Mouse (Mus musculus): ENCODE results near the gene Pacs2.

Gene Pacs2

GRCm38 (mm10) chr12:113013604-113014558 is at the start of gene Pacs2:
Gene Pacs2 (plus strand): TSS chr12:113014508.
- peak; percentile 92 for DNase-seq (ENCODE audit: low read depth, low spot score)

- no peak for DNase-seq (ENCODE audit: low read depth, low spot score)
Measured at GRCm38 (mm10) chr12:112965783-112966182, 48.5 kb upstream of the Pacs2 start.

- no peak for DNase-seq (ENCODE audit: low read depth, low spot score)
Measured at GRCm38 (mm10) chr12:112968943-112969342, 45.4 kb upstream of the Pacs2 start.

DNA sequence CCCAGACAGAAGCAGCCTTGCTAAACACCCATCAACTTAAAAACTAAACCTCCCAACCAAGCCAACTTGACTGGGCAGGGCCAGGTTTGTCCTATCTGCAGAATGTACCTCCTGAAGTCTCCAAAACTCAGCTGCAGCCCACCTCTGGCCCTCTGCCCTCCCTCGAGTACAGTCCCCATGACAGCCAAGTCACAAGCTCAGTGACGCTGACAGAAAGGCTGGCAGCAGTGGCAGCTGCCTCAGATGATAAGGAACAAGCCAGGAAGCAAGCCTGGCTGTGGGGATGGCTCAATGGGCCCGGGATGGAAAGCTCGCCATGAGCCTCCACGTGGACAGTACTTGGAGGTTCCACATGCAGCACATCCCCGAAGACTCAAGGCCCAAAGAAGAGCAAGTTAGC is 44.7 kb upstream of the Pacs2 start:
- no peak for DNase-seq (ENCODE audit: low read depth, low spot score)

DNA sequence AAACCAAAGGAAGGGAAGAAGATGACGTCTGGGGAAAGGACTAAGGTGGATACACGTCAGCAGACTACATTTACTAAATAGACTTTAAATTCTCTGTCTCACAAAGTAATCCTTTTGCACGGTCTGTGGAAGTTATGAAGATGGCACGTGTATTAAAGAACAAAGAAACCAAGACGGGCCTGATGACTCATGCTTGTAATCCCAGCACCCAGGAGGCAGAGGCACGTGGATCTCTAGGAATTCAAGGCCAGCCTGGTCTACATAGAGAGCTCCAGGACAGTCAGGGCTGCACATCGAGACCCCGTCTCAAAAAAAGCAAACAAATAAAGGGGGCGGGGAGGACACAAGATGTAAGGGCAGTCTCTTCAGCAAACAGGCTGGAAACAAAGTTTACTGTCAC is 39.6 kb upstream of the Pacs2 start:
- no peak for DNase-seq (ENCODE audit: low read depth, low spot score)

DNA sequence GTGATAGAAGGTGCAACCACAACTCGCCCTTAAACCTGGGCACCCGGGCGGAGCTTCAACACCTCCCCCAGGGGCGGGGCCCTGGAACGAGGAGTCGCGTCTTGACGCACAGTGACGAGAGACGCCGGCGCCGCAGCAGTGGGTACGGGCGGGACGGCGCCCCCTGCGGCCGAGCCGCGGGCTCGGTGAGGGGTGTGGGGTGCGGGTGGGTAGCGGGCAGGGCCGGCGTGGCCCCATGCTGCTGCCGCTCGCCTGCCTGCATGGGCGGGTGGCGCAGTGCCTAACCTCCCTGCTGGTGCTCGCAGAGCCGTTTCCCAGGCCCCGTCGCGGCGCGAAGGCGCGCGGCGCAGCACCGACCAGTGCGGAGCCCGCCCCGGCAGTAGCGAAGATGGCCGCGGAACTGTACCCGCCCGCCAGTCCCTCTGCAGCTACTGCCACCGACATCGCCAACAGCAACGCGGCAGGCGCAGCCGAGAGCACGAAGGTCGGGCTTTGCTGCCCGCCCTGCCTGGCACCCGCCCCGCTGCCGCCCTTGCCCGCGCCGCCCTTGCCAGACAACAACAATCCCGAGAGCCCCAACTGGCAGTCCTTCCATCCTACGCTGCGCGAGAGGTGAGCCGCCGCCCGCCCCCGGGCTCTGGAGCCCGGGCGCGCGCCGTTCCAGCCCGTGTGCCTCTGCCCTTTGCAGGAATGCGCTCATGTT is 37.8 kb upstream of the Pacs2 start, which contains the start of gene Btbd6:
Gene Btbd6, plus strand, starts transcription at position 112 of the 703 bp plus-strand sequence.
- no peak for DNase-seq (ENCODE audit: low read depth, low spot score)

DNA sequence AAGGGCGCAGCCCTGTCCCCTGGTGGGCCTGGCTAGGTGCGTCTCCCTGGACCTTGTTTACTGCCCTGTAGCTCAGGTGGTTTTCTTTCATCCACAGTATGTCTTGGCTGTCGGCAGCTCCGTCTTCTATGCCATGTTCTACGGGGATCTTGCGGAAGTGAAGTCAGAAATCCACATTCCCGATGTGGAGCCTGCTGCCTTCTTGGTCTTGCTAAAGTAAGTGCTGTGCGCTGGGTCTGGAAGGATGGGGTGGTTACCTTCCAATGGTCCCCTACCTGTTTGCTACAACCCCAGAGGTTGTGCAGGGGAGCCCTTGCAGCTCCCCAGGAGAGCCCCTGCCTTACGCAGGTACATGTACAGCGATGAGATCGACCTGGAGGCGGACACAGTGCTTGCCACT is 37.2 kb upstream of the Pacs2 start:
- no peak for DNase-seq (ENCODE audit: low read depth, low spot score)

DNA sequence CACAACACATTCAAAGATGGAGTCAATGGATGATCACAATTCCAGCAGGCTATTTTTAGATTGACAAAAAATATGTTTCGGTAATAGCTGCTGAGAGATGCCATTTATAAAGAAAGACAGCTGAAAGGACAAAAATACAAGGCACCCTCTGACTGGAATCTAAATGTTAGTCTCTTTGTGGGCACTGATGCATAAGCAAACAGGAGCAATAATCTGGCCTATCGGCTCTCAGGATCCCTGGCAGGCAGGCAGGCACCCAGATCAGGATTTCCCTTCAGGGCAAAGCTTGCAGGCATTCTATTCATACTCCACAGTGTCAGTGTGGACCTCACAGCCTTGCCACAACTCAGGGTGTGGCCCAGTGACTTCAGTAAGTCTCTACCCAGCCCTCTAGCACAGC is 32.3 kb upstream of the Pacs2 start:
- no peak for DNase-seq (ENCODE audit: low read depth, low spot score)

GRCm38 (mm10) chr12:112985346-112985745 is 29.0 kb upstream of the Pacs2 start:
- no peak for DNase-seq (ENCODE audit: low read depth, low spot score)

DNA sequence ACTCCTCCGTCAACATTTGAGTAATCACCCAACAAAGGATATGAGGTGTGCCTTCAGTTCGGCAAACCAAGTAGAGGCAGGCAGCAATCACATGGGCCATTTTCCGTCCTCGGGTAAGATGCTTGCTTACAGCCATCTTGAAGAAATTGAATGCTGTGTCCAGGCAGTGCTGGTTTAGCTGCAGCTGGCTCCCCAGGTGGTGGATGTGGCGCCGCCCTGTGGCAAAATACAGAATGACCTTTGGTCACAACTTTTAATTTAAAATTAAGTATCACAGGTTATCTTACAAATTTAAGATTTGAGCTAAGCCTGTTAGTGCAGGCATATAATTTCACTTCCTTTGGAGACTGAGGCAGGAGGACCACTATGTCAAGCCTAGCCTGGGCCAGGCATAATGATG is 26.4 kb upstream of the Pacs2 start:
- no peak for DNase-seq (ENCODE audit: low read depth, low spot score)

DNA sequence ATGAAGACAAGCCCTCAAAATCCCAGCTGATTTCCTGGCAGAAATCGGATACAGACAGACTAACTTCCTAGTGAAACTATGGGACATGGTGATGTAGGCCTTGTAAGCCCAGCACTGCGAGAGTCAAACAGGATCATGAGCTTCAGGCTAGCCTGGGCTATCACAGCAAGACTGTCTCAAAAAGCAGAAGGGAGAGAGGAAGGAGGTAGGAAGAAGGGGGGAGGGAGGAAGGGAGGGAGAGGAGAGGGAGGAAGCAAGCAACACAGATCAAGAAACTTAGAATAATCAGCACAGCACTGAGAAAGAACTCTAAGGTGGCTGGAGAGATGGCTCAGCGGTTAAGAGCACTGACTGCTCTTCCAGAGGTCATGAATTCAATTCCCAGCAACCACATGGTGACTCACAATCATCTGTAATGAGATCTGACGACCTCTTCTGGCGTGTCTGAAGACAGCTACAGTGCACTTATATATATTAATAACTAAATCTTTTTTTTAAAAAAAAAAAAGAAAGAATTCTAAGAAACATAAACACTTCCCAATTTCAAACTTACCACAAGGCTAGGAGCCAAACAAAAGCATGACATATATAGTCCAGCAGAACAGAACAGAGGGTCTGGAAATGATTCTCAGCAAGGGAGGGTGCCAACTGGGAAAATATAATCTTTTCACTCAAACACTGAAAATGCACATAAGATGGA is 23.5 kb upstream of the Pacs2 start:
- DNase-seq (ENCODE audit: low read depth, low spot score) = no peak

DNA sequence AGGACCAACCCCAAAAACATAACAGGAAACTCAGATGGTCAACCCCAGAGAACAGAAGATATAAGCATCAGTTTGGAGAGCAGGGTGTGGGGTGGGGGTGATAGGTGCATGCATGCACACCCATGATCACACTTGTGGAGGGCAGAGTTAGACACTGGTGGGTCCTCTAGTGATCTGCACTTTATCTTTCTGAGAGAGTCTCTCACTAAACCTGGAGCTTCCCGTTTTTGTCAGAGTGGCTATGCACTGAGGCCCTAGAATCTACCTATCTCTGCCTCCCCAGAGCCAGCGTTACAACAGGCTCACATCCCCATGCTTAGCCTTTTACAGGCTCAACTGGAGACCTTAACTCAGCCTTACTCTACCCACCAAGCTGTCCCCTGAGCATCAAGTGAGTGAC is 22.9 kb upstream of the Pacs2 start:
- no peak for DNase-seq (ENCODE audit: low read depth, low spot score)

GRCm38 (mm10) chr12:112994153-112994552 is 20.2 kb upstream of the Pacs2 start:
- no peak for DNase-seq (ENCODE audit: low read depth, low spot score)

DNA sequence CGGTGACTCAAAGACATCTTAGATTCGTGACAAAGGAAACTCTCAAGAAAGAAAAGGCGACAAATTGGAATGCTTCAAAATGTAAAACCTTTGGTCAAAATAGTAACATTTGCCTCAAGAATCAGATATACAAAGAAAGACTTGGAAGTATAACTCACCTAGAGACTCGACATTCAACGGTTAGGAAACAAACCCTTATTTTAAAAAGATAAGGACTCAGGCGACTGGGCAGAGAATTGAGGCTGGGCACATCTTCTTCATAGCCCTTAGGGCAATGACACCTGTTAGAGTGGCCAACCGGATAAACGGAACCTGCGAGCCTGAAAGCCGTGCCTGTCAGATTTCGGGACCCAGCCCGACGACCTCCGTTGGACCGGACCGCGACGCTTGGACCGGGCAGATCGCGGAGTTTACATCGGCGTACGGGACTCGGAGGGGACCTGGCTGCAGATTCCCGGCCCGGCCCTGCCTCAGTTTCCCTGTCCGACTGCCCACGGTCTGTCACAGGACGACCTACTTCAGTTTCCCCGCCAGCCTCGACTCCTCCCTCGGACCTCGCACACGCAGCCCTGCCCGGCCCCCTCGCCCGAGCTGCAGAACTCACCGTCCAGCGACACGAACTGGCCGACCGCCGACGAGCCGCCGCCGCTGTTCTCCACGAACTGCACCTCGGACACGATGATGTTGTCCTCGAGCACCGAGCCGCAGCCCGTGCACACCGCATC is 14.6 kb upstream of the Pacs2 start:
- DNase-seq (ENCODE audit: low read depth, low spot score) = peak; percentile 33

DNA sequence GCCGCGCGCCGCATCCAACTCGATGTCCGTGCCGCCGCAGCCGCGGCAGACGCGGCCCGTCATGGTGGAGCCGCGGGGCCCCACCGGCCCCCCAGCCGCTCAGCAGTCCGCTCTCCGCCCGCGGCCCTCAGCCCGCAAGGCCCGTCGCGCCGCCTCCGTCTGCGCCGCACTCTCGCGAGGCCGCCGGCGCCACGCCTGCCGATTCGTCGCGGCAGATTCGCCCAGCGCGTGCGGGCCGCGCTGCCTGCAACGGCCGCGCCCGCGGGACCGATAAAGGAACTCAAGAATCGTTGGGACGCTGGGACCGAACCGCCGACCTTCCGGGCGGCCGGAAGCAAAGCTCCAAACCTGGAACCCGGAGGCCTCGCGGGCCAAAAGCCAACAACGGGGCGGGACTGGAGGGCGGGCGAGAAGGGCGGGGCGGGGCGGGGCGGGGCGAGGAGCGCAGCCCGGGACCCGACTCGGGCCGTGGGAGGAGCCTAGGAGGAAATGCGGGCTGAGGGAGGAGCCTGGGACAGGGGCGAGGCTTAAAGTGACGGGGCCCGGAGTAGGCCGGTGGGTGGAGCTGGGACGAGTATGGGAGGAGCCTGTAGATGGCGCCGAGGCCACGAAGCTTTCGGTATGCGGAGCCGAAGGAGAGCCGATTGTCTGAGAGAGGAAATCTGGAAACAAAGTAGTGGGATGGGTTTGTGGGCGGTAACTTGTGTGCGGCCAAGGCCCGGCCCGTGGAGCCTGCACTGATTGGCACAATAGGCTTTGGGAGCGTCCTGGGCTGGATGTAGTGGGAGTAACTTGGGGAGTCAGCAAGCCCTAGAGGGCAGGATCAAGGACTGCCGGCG is 13.8 kb upstream of the Pacs2 start, which contains the start of gene Brf1:
Gene Brf1, minus strand, starts transcription at position 411 of the 839 bp plus-strand sequence.
- DNase-seq (ENCODE audit: low read depth, low spot score) = peak; percentile 96

GRCm38 (mm10) chr12:113001133-113001474 is 13.2 kb upstream of the Pacs2 start:
- DNase-seq (ENCODE audit: low read depth, low spot score) = no peak

GRCm38 (mm10) chr12:113002667-113003066 is 11.6 kb upstream of the Pacs2 start:
- DNase-seq (ENCODE audit: low read depth, low spot score) = no peak

DNA sequence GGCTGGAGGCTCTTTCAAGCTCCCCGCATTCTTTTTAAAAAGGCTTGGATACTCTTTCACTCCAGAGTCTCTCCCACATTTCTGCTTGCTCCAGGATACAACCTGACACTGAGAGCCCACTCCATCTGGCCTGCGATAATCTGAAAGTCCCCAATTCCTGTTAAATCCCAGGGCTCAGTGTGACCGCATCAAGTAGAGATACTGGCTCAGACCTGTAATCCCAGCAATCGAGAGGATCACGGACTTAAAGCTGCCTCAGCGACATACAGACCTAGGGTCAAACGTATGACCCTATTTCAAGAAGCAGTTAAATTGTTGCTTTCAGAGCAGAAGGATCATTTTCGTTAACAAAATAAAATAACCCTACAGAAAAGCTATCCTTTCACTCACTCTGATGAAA is 10.3 kb upstream of the Pacs2 start:
- DNase-seq (ENCODE audit: low read depth, low spot score) = no peak

- no peak for DNase-seq (ENCODE audit: low read depth, low spot score)
Measured at GRCm38 (mm10) chr12:113004993-113005392, 9.3 kb upstream of the Pacs2 start.

DNA sequence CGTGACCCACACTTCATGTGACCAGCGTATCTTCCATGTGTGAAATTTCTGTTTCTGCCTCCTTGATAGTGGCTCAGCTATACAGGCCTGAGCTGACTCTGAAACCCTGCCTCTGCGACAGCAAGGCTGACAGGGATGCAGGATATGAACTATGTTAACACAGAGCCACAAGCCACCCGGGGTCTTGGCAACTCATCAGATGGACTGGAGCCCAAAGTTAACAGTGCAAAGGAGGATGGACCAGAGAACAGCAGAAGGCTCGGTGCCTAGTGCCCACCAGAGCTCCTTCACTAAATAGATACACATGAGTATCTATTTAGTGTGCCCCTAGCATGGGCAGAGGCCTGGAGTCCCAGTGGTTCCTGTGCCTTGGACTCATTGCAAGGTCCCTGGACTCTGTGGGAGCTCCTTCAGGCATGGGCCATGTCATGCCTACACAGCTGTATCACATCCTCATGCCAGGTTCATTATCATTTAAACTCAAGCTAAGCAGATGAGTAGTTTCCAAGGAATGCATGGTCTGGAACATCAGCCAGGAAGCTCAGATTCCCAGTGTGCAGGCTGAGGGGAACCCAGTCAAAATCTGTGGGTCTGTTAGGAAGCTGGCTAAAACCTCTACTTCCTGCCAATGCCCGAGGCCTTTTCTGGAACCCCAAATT is 2.5 kb upstream of the Pacs2 start:
- no peak for DNase-seq (ENCODE audit: low read depth, low spot score)
